Comparison of ENCODE assay signal across 30 mouse cellular contexts in the genomic region with DNA sequence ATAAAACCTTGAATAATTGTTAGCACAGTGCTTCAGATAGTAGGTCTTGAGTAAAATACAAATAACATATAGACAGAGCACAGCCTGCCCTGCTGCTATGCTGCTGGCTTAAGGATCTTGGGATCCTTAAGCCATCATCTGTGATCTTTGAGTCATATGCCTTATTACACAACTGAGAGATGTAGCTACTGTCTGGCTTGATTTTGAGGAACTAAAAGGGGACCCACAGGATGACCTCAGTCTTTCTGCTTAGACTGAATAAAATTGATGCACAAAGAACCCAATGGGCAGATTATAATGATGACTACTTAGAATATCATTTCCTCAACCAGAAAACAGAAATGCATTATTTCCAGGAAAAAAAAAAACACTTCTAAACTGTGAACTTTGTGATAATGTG. TPM values are rescaled to one million over a fixed set of nuclear protein-coding genes. Genes with fewer than 3 reads are reported as not detected.
DNase-seq lines count a peak whose midpoint lies in the region; ATAC-seq lines count a peak whose summit lies in the region.
"Had no signal": no experiment of that assay in that cellular context is flagged by ENCODE, and none has a peak within 500 bp of the region (broad histone marks: within the 10 kb centered on the region; RNA-seq: fewer than 3 reads in every experiment).

No protein-coding gene starts in this region.

- no peak overlapping the region for H3K9ac ChIP-seq in kidney, embryonic 14.5 days (ENCODE audit: low read depth, low read length)
- H3K9ac ChIP-seq: heart, embryonic 15.5 days; hindbrain, embryonic 13.5 days; limb, embryonic 13.5 days; liver, embryonic 14.5 days; lung, embryonic 15.5 days; neural tube, embryonic 13.5 days; stomach, embryonic 15.5 days had no signal

- intact Hi-C loops in heart, postnatal 25 days (cut with DNase I): no loop called here

- H3K27me3 ChIP-seq in kidney, embryonic 14.5 days (ENCODE audit: control insufficient read depth, insufficient read depth, low read length): no peaks in the 10 kb centered on the region
- H3K27me3 ChIP-seq: heart, embryonic 15.5 days; hindbrain, embryonic 13.5 days; lung, embryonic 15.5 days; neural tube, embryonic 13.5 days; Patski; stomach, embryonic 15.5 days had no signal

- no peak overlapping the region for H3K4me2 ChIP-seq in kidney, embryonic 14.5 days (replicated peaks; ENCODE audit: low read depth, low read length)
- H3K4me2 ChIP-seq: heart, embryonic 15.5 days; hindbrain, embryonic 13.5 days; limb, embryonic 13.5 days; lung, embryonic 15.5 days; midbrain, embryonic 11.5 days; neural tube, embryonic 13.5 days; stomach, embryonic 15.5 days had no signal

- ATAC-seq in monocyte, adult 5-6 weeks (replicated peaks; ENCODE audit: insufficient number of reproducible peaks, low FRiP score, low TSS enrichment, poor library complexity, severe bottlenecking): peak; percentile 85
- ATAC-seq in kidney, embryonic 14.5 days (ENCODE audit: low FRiP score, low TSS enrichment): no peak
- ATAC-seq: forebrain, embryonic 16.5 days; intestine, embryonic 16.5 days; midbrain, embryonic 16.5 days had no signal

- DNase-seq in heart, adult 11 months: peak; percentile 90
- DNase-seq in heart, postnatal 25 days (ENCODE audit: low spot score): no peak
- peak; percentile 36 for DNase-seq in lung, postnatal 36 days
- DNase-seq in lung, postnatal 14 days: no peak
- no peak for DNase-seq in thymus, postnatal 10 days (ENCODE audit: low spot score in 2 of 2)
- DNase-seq: adrenal gland, postnatal 14 days; cerebellum, adult 11-12 months; cerebellum, adult 9-11 months; gastrocnemius, adult 2 months; gastrocnemius, postnatal 36 days; heart, postnatal 36 days; kidney, adult 8-10 months; kidney, postnatal 14 days; thymus, postnatal 14 days had no signal

- H3K27ac ChIP-seq in kidney, embryonic 14.5 days (ENCODE audit: low read depth, low read length): no peak overlapping the region
- H3K27ac ChIP-seq: gastrocnemius, adult 2 months; heart, embryonic 15.5 days; hindbrain, embryonic 13.5 days; limb, embryonic 13.5 days; liver, embryonic 14.5 days; lung, embryonic 15.5 days; neural tube, embryonic 13.5 days; stomach, embryonic 15.5 days had no signal

- no peaks in the 10 kb centered on the region for H3K9me3 ChIP-seq in kidney, embryonic 14.5 days (ENCODE audit: control insufficient read depth, low read length)
- H3K9me3 ChIP-seq: heart, embryonic 15.5 days; hindbrain, embryonic 13.5 days; limb, embryonic 13.5 days; lung, embryonic 15.5 days; neural tube, embryonic 13.5 days; stomach, embryonic 15.5 days had no signal

- H3K4me1 ChIP-seq in kidney, embryonic 14.5 days (ENCODE audit: control insufficient read depth, insufficient read depth, low read length): peaks cover 15% of the 10 kb centered on the region
- H3K4me1 ChIP-seq: heart, embryonic 15.5 days had no signal

- H3K4me3 ChIP-seq in kidney, embryonic 14.5 days (ENCODE audit: low read length): no peak overlapping the region
- H3K4me3 ChIP-seq: erythroblast, embryonic 14.5 days; gastrocnemius, adult 2 months; heart, embryonic 15.5 days; hindbrain, embryonic 13.5 days; limb, embryonic 13.5 days; lung, embryonic 15.5 days; neural tube, embryonic 13.5 days; stomach, embryonic 15.5 days had no signal

- H3K36me3 ChIP-seq in kidney, embryonic 14.5 days (ENCODE audit: control insufficient read depth, insufficient read depth, low read length): no peaks in the 10 kb centered on the region
- H3K36me3 ChIP-seq: heart, embryonic 15.5 days; hindbrain, embryonic 13.5 days; limb, embryonic 13.5 days; lung, embryonic 15.5 days; neural tube, embryonic 13.5 days; stomach, embryonic 15.5 days had no signal

RNA-seq across cellular contexts. Expression of gene Pdgfc, which starts 15.3 kb away (rescaled TPM):
- 1 to 10 TPM; 2.5 to 3.2 TPM for total RNA-seq in heart, postnatal 25 days (2021)
- total RNA-seq in monocyte, adult 5-6 weeks (2017): 0.86 TPM in 1 of 3 replicates, not detected in the others
- 28.7 and 37.8 TPM in 2 replicates for polyA plus RNA-seq in kidney, embryonic 14.5 days (2014; fragmentation: Nextera tagmentation; extraction: Ambion mirVana)
- total RNA-seq: MEL had no signal
- polyA plus RNA-seq: erythroblast, embryonic 14.5 days had no signal

Comparison
In these comparisons a context has a peak if more than half of its experiments do, and no peak if none do; other contexts are left out.
1. DNase-seq: peak in heart, adult 11 months (single experiment) and lung, postnatal 36 days (single experiment); none in heart, postnatal 25 days (single experiment), lung, postnatal 14 days (single experiment) and thymus, postnatal 10 days (0 of 2).